Mouse (Mus musculus) erythroblast, adult 5-6 weeks (primary cell): Measurements from ENCODE around the gene Lypd6b. TPM values are rescaled to one million over a fixed set of nuclear protein-coding genes. Genes with fewer than 3 reads are reported as not detected.

Experiments used
- ATAC-seq: replicated peaks from 2 replicates; pipeline ENCODE4 v1.8.0; 2016; ENCODE audit warnings: moderate number of reproducible peaks, mild to moderate bottlenecking, moderate TSS enrichment, inconsistent platforms; ENCODE audit not compliant: poor library complexity, low FRiP score, severe bottlenecking
- total RNA-seq, 2 experiments: library from RNA; stranded (forward) in 1 of 2; stranded (reverse) in 1 of 2; fragments of 150-400 nt in 1 of 2; fragments of 200-764, 138-1000 nt in 1 of 2; gene quantifications; 2 replicates each; pipeline versions ENCODE4 v1.2.3 to v1.2.4; 2015 to 2017; ENCODE audit warnings: low replicate concordance in 2 of 2

Lypd6b gene
- total RNA-seq, 2 experiments from 2014 or later = not detected

GRCm38 (mm10) chr2:49918692-49919091 lies 131.2 kb downstream of the Lypd6b start:
- ATAC-seq = no peak

DNA sequence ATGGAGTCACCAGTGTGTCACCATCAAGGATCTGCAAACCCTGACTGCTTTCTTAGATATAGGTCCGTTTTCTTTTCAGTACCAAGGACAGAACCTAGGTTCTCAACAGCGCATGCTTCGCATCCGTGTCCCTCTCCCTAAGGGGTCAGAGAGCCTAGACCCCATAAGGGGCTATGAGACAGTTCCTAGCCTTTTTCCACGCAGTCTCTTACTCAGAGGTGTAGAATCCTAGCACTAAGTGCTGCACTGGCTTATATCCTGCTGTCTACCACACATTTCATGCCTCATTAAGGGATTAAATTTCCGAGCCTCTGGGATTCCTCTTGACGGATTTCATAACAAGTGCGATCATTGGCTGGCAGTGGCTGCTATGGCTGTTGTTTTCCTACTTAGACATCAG lies 134.5 kb downstream of the Lypd6b start:
- no peak for ATAC-seq

DNA sequence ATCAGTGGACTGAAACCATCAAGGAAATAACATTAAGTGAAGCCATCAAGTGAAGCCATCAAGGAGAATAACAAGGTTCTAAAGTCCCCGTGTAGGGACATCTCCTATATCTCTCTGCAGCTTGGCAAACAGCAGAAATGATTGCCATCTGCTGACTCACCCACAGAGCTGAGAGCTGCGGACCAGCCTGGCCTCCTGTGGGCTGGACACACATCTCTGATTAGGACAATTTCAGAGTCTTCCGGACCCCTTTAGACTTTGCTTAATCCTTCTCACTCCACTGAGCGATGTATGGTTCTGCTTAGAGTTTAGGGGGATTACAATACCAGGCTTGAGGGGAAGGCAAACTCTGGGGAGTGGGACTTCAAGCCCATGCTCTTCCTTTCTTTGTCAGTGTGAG lies 135.3 kb downstream of the Lypd6b start:
- ATAC-seq = no peak

- ATAC-seq = no peak
Measured at GRCm38 (mm10) chr2:49926186-49926585, 138.7 kb downstream of the Lypd6b start.

- ATAC-seq = no peak
Measured at GRCm38 (mm10) chr2:49927362-49927761, 139.9 kb downstream of the Lypd6b start.

- no peak for ATAC-seq
Measured at GRCm38 (mm10) chr2:49929931-49930330, 142.4 kb downstream of the Lypd6b start.

DNA sequence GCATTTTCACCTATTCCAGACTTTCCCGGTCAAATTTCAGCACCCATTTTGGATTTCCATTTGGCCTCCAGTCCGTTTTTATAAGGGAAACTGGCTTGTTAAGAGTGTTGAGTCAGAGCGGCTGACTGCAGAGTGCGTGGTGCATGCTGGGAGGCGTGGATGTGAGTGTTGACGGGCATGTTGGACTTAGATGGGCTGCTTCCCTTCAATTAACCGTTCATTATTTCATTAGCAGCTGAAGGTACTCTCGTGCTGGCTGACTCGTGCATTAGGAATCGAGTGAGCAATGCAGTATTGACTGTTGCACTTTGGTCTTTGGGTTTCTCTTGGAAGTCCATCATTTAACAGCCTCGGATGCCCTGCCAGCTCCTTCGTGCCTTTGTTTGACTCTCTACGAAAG lies 150.1 kb downstream of the Lypd6b start:
- ATAC-seq = no peak

GRCm38 (mm10) chr2:49938246-49938645 lies 150.8 kb downstream of the Lypd6b start:
- ATAC-seq = no peak

DNA sequence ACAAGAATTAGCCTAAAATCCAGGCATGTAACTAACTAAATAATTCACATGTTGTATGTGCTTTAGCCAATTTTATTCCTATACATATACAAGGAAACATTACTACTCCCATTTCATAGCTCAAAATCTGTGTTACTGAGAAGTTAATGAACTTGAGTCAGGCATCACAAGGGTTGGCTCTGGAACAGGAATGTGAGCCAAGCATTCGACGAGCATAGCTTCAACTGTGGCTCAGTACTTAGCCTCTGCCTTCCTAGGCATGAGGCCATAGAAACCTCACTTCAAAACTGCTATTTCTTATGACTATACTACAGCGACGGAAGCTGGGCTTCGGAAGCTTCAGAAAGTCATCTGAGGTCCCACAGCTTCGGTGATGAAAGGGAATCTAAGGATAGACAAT lies 152.9 kb downstream of the Lypd6b start:
- no peak for ATAC-seq

DNA sequence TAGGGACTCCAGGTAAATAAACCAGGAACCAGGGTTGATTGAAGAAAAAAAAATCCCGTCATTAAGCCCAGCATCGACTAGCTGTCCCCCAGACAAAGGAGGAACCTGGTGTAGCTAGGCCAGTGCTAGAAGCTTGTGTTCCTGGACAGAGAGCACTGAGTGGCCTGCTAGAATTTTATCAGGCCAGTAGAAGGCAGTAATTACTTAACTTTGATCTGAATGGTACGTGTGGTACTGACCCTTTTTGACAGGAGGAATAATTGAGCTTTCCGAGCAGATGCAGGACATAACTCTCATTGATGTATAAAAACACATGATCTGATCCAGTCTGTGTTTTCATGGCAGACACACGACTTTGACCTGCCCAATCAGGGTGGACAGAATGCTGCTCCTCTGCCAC lies 154.6 kb downstream of the Lypd6b start:
- ATAC-seq = no peak

DNA sequence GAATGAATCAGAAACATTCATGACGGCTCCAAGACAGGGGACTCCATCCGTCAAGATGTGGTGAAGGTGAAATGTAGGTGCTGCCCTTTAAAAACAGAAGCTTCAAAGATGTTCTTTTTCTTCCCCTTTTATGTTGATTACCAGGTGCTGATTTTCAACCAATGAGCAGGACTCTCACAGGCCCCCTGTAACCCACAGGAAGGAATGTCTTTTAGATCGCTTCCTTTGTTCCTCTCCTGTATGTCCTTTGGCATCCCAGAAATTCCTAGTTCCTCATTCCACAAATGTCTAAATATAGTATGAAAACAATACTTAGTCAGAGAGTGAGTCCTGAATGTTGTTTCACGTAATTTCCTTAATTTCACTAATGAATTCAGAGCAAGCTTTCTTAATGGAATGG lies 164.2 kb downstream of the Lypd6b start:
- no peak for ATAC-seq

DNA sequence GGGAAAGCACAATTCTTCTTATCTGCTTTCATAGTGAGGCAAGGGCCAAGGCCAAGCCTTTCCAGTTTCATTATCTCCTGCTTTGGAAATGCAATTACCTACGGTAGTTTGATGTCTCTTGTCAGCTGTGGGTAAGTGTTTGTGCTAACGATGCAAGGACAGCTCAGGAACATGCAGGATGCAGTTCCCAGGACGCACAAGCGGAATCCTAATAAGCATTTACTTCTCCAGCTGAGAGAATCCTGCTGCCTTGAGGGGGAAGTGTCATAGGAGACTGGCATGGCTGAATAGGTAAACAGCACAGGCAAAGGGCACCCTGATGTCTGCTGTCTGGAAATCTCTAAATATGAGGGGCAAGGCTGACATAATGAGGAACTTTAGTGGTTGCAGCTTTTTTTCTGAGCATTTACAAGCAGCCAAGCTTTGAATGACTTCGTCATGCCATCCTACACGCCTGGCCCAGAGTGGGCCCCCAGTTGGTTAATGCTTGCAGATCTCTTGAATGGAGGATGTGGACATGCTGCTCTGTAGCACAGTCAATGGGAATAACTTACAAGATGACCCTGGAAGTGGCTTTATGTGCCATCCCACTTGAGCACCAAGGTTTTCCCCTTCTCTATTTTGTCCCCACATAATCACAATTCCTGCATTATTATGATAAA lies 165.3 kb downstream of the Lypd6b start:
- ATAC-seq = no peak

DNA sequence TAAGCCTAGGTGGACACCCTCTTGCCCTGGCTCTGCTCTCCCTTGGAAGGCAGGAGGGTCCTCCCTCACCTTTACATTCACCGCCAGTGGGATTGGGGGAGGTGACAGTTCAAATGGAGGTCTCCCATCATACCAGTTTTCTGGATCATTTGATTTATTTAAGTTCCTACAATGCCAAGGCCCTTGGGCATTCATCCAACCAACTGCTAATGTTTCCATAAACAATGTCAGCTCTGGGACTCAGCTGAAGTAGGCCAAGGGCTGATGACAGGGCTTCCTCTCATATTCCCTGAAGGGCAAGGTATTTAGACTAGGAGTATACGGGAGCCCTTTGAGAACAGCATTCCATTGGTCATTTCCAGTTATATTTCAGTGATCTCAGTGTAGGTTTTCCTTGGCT lies 170.0 kb downstream of the Lypd6b start:
- no peak for ATAC-seq

DNA sequence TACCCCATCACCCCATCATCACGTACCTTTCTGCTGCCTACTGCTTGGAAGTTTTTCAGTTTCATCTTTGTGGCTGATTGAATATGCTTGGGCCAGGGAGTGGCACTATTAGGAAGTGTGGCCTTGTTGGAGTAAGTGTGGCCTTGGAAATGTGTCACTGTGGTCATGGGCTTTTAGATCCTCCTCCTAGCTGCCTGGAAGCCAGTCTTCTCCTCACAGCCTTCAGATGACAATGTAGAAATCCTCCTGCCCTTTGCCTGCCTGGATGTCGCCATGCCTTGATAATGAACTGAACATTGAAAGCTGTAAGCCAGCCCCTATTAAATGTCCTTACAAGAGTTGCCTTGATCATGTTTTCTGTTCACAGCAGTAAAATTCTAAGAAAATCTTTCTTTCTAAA lies 174.5 kb downstream of the Lypd6b start:
- ATAC-seq = no peak

DNA sequence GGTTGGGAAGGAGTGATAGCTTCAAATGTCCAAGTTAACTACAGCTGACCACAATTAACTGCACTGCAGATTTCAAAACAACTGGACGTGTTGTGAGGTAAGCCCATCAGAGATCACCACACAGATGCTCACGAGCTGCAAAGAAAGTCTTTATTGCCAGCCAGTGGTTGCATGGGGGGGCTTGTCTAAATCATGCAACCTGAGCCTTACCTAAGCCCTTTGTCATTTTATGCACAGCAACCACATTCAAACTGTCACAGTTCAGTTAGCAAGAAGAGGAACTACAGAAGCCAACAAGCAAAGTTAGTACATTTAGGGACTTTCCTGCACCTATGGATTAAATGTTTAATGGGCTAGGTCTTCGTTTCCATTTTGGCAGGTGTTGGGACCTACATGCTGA lies 177.4 kb downstream of the Lypd6b start:
- ATAC-seq = no peak

GRCm38 (mm10) chr2:49967748-49968147 lies 180.3 kb downstream of the Lypd6b start:
- ATAC-seq = no peak

DNA sequence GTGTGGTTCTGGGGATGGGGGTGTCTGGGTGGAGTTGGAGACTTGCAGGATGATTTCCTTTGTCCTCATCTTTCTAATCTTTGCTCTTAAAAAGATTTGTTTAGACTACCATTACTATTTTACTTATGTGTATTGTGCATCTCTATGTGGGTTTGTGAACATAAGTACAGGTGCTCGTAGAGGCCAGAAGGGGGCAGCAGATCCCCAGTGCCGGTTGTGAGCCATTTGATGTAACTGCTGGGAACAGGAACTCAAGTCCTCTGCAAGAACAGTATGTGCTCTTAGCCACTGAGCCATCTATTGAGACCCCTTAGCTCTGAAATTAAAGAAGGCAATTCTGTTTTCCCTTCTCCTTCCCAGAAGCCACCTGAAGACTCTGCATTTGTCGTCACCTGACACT lies 183.5 kb downstream of the Lypd6b start:
- ATAC-seq = no peak

- ATAC-seq = no peak
Measured at GRCm38 (mm10) chr2:49978606-49979005, 191.1 kb downstream of the Lypd6b start.

DNA sequence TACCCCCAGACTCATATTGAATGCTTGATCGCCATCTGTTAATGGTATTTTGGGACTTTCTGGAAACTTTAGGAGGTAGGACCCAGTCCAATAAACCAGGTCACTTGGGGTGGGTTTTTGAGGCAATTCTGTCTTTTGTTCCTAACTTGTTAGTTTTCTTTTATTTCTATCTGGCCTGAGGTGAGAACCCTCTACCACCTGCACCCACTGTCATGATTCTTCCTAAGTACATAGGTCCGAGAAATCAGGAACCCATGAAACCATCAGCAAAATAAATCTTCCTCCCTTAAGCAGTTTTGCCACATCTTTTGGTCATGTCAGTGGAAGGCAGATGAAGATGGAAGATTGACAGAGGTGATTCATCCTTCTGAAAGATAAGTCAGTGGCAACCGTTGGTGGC lies 192.5 kb downstream of the Lypd6b start:
- ATAC-seq = no peak

- ATAC-seq = no peak
Measured at GRCm38 (mm10) chr2:49983021-49983420, 195.5 kb downstream of the Lypd6b start.

DNA sequence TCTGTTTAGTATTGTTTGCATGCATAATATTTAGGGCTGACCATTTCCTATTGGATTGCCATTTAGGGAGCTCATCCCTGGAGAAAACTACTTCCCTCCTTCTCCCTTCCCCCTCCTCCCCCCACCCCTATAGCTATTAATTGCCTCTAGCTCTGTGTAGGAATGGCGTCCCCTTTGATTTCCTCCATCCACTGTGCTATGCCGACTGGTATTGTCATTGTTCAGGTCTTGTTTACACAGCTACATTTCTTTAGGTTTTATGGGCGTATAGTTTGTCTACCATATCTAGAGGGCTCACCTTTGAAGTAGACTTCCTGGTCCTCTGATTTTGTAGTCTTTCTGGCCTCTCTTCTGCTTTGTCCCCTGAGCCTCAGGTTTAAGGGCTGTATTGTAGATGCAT lies 197.3 kb downstream of the Lypd6b start:
- no peak for ATAC-seq

GRCm38 (mm10) chr2:49995841-49996240 lies 208.4 kb downstream of the Lypd6b start:
- no peak for ATAC-seq
